Mouse (Mus musculus) lung, adult 18-20 months (tissue): ENCODE results near the gene Gng7.

Experiments
- DNase-seq, 2 experiments: peaks; one replicate each; pipeline ENCODE4 v3.0.0; 2022; ENCODE audit warnings: mixed read lengths in 2 of 2

The Gng7 gene

GRCm38 (mm10) chr10:80921923-80922322 lies 92.8 kb downstream of the Gng7 start:
- DNase-seq = peak in 1 of 2 experiments; percentile 57

- peak; percentile 66 to 70 for DNase-seq
Measured at GRCm38 (mm10) chr10:80917779-80918434, 96.8 kb downstream of the Gng7 start, which contains the start of gene Lmnb2. Gene Lmnb2, minus strand, starts transcription at chr10:80918245.

- DNase-seq = no peak
Measured at GRCm38 (mm10) chr10:80917336-80917778, 97.4 kb downstream of the Gng7 start.

- DNase-seq = no peak
Measured at GRCm38 (mm10) chr10:80915736-80916135, 99.0 kb downstream of the Gng7 start.

GRCm38 (mm10) chr10:80915260-80915659 lies 99.5 kb downstream of the Gng7 start:
- no peak for DNase-seq

- DNase-seq = no peak
Measured at GRCm38 (mm10) chr10:80914253-80914656, 100.5 kb downstream of the Gng7 start.

- no peak for DNase-seq
Measured at GRCm38 (mm10) chr10:80913364-80914011, 101.3 kb downstream of the Gng7 start.

- no peak for DNase-seq
Measured at GRCm38 (mm10) chr10:80911891-80912290, 102.9 kb downstream of the Gng7 start.

- no peak for DNase-seq
Measured at GRCm38 (mm10) chr10:80911354-80911753, 103.4 kb downstream of the Gng7 start.

GRCm38 (mm10) chr10:80909375-80910162 lies 105.2 kb downstream of the Gng7 start:
- no peak for DNase-seq

- DNase-seq = no peak
Measured at GRCm38 (mm10) chr10:80904709-80905108, 110.0 kb downstream of the Gng7 start.

- DNase-seq = peak in 1 of 2 experiments; percentile 19
Measured at GRCm38 (mm10) chr10:80904004-80904693, 110.6 kb downstream of the Gng7 start.

- DNase-seq = no peak
Measured at GRCm38 (mm10) chr10:80903282-80903681, 111.5 kb downstream of the Gng7 start.

- no peak for DNase-seq
Measured at GRCm38 (mm10) chr10:80902273-80902940, 112.3 kb downstream of the Gng7 start.

- DNase-seq = no peak
Measured at GRCm38 (mm10) chr10:80901409-80902272, 113.1 kb downstream of the Gng7 start.

GRCm38 (mm10) chr10:80900318-80901247 lies 114.2 kb downstream of the Gng7 start, which contains the start of gene Timm13:
Gene Timm13, minus strand, starts transcription at chr10:80900969.
- DNase-seq = peak; percentile 99 to 100

GRCm38 (mm10) chr10:80899591-80900317 lies 115.0 kb downstream of the Gng7 start:
- no peak for DNase-seq

GRCm38 (mm10) chr10:80899074-80899473 lies 115.7 kb downstream of the Gng7 start:
- DNase-seq = no peak
